Mouse (Mus musculus): ENCODE data around the gene Kif3b.

DNA sequence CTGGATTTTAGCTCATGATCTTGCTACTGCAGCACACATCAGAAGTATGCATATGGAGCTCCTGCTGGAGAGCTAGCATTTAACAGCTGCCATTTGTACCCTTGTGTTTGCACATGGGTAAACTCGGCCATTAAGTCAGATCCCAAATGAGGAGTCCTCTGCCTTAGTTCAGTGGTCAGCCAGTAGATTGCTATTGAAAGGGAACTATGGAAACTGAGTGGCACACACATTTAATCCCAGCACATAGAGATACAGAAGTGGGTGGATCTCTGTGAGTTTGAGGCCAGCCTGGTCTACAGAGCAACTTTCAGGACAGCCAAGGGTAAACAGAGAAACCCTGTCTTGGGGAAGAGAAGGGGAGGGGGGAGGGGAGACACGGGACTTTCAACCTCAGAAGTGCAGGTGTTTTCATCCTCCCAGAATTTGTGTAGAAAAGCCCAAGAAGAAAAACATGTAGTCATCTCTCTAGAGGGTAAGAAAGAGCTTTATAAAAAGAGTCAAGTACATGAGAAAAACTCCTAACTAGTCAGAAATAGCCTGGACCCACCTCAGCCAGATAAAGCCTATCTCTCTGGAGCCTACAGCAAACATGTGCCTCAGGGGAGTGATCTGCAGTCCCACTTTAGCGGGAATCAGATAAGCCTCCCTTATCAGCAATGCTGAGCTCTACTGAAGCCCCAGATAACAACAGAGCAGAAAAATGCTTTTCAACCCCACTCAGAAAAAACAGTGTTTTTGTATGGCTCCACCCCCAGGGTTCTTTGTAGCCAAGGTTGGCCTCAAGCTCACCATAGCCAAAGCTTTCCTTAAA lies 31.1 kb upstream of the Kif3b start:
- TF ChIP-seq CTCF (IDR thresholded peaks at IDR 0.05; ENCODE audit: borderline replicate concordance, control insufficient read depth, extremely low read depth, insufficient read depth, low read length, poor library complexity) (no peak), POLR2A (IDR thresholded peaks at IDR 0.05; ENCODE audit: control insufficient read depth, extremely low read depth, insufficient read depth, low read length, poor library complexity) (no peak)
